Mouse (Mus musculus) monocyte, adult 59 days (primary cell): ENCODE data around the gene Vmn2r21. TPM values are rescaled to one million over a fixed set of nuclear protein-coding genes. Genes with fewer than 3 reads are reported as not detected.

Source experiments
- total RNA-seq, 2 experiments: library from RNA; stranded (reverse); gene quantifications; one replicate each; pipeline ENCODE4 v1.2.4; 2023

Gene Vmn2r21
- not detected for total RNA-seq

GRCm38 (mm10) chr6:123533306-123533705 is at the start of gene Vmn2r21:
Gene Vmn2r21, minus strand, starts transcription at chr6:123533406.

Other genes with a start within 250 kb of the Vmn2r21 start
- gene Clec4e, start 243.5 kb downstream of the Vmn2r21 start, total RNA-seq = 100 to 1,000 TPM; 191 to 292 TPM
- not detected for gene Vmn2r19, start 225.1 kb downstream of the Vmn2r21 start, total RNA-seq
- gene Vmn2r20, start 115.3 kb downstream of the Vmn2r21 start, total RNA-seq = not detected
- not detected for gene Vmn2r22, start 117.3 kb upstream of the Vmn2r21 start, total RNA-seq
- not detected for gene Vmn2r23, start 169.3 kb upstream of the Vmn2r21 start, total RNA-seq
- gene Vmn2r24, start 245.5 kb upstream of the Vmn2r21 start, total RNA-seq = not detected